Mouse (Mus musculus): ENCODE measurements around the gene Emc1.

- TF ChIP-seq CTCF (conservative IDR thresholded peaks at IDR 0.05; ENCODE audit: insufficient read depth, insufficient read length, low read depth, low read length): no peak
- no peak for TF ChIP-seq POLR2A (IDR thresholded peaks at IDR 0.05; ENCODE audit: low read depth, low read length)
Observed at GRCm38 (mm10) chr4:139400487-139400886, 48.1 kb downstream of the Emc1 start.
